Mouse (Mus musculus) cerebellum, adult (tissue): ENCODE results near the gene Hnrnph1.
"Not testable (repeated sequence)": the region's sequence is repeated elsewhere in the genome, so short reads cannot be mapped to it uniquely, and the experiment has no call there.

Experiments used
- ATAC-seq: cut with Nextera tagmentation; 2 replicates; pipeline ENCODE4 v1.9.2; 2017; ENCODE audit warnings: mild to moderate bottlenecking, moderate library complexity, mixed read lengths; ENCODE audit not compliant: insufficient number of reproducible peaks, low FRiP score, low TSS enrichment

Gene Hnrnph1

DNA sequence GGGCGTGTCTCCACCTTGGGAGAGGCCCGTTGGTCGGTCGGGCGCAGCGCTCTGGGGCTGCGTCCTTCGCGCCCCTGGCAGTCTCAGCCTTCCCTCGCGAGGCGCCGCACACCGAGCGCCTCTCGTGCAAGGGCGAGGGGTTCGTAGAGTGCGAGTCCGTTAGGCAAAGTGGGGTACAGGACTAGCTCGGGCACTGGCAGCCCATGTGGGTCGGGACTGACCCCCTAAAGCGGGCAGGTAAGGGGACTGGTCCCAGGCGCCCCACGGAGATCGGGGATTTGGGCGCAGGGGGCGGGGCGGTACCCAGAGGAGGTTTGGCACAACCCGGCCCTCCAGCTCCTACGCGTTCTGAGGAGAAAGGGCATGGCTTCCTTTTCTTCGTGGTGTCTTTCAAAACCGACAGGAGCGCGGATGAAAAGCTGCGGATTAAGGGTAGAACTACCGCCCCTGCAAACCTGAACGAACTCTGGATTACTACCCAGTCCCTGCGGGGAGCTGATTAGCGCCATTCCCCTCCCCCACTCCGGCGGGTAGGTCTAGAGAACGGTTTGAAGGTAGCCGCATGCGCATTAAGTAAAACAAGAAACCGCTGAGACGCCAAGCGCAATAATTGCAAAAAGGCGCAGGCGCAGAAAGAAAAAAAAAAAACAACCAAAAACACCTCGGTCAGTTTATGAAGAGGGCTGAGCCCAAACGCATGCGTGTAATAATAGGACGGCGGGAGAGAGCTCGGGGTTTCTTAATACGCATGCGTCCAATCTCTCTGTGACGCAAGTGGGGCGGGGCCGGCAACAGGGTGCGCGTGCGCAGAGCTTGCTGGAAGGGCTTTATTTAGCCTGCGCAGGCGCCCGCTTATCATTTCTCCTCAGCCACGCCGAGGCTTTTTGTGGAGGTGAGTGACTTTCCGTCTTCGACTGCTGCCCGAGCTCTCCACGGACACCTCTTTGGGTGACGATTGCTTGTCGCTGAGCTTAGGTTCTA, at the start of gene Hnrnph1:
Gene Hnrnph1, plus strand, starts transcription at position 80 of the 981 bp plus-strand sequence.
- peak; percentile 85 for ATAC-seq

DNA sequence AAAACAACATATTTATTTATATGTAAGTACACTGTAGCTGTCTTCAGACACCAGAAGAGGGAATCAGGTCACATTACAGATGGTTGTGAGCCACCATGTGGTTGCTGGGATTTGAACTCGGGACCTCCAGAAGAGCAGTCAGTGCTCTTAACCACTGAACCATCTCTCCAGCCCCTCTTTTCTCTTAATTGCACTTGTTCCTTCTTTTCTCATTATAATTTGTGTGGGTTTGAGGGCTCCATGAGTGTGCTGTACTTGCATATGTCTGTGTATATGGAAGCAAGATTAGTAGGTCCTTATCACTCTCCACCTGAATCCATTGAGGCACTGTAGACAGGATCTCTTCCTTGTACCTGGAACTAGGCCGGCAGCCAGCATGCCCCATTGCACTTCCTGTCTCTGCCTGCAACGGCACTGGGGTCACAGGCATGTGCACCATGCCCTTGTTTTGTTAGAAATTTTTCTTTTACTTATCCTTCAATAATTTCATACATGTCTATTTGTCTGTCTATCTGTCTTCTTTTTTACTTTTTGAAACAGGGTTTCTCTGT, 48.6 kb upstream of the Hnrnph1 start:
- no peak for ATAC-seq

DNA sequence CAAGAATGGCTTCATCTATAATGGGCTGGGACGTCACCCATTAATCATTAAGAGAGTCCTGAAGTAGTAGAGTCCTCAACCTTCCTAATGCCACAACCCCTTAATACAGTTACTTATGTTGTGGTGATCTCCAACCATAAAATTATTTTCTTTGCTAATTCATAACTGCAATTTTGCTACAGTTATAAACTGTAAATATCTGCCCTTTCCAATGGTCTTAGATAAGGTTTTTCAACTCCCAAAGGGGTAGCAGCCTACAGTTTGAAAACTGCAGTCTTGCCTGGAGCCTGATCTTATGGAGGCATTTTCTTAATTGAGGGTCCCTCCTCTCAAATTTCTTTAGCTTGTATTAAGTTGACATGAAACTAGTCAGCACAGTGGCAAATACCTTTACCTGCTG, 47.4 kb upstream of the Hnrnph1 start:
- ATAC-seq, result no peak

DNA sequence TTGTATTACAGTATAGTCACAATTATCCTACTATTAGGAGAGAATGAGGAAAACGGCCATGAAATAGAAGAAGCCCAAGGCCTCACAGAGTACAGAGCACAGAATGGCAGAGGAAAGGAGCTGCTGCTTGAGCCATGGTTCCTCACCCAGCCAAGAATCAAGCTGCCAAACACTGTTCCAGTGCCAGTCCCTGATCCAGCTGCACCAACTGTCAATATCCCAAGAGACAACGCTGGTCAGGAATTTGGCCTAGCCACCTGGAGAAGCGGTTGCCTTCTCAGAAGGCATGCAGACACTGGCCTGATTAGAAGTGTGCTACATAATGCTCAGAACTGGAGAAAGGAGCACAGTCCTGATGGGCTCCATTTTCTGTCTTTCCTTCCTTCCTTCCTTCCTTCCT, 43.6 kb upstream of the Hnrnph1 start:
- no peak for ATAC-seq

DNA sequence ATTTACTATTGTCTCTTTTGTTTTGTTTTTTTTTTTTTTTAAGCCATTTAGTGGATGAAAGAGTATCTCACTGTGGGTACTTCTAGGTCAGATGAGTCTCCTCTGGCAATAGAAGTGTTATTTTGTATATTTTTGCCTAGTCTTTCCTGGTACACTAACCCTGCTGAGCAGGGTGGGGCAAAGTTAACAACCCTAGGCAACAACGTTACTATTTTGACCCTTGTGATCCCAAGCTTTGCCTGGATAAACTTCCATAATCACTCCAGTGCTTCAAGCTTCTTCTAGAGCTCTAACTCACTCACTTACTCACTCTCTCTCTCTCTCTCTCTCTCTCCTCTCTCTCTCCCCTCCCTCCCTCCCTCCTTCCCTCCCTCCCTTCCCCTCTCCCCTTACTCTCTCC, 40.7 kb upstream of the Hnrnph1 start:
- no peak for ATAC-seq

DNA sequence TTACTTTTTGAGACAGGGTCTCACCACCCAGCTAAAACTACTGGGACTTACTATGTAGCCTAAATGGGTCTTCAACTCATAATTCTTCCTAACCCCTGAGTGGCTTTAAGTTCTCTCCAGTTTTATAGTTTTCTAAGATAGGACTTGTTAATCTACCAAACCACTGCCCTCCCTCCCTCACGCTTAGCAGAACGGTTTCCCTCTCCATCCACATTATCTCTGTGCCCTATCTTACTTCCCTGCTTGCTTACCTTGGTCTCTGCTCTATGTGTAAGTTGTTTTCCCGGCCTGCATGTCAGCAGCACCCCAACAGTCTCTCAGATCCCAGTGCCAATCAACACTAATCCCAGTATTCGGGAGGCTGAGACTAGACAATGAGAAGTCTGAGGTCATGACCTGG, 39.9 kb upstream of the Hnrnph1 start:
- no peak for ATAC-seq

DNA sequence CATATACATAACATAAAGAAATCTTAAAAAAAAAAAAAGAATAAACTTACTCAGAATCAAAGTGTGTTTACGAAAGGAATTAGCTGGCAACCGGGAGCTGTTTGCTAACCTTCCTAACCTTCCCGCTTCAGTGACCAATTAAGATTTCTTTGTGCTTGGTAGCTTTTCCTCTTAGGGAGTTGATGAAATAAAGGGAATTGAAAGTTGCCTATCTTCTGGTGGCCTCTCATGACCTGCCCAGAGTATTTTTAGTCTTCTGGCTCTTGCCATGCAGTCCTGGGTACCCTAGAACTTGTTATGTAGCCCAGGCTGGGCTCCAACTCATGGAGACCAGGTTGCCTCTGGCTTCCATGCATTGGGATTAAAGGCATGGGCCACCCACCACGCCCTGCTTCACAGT, 31.3 kb upstream of the Hnrnph1 start:
- no peak for ATAC-seq

DNA sequence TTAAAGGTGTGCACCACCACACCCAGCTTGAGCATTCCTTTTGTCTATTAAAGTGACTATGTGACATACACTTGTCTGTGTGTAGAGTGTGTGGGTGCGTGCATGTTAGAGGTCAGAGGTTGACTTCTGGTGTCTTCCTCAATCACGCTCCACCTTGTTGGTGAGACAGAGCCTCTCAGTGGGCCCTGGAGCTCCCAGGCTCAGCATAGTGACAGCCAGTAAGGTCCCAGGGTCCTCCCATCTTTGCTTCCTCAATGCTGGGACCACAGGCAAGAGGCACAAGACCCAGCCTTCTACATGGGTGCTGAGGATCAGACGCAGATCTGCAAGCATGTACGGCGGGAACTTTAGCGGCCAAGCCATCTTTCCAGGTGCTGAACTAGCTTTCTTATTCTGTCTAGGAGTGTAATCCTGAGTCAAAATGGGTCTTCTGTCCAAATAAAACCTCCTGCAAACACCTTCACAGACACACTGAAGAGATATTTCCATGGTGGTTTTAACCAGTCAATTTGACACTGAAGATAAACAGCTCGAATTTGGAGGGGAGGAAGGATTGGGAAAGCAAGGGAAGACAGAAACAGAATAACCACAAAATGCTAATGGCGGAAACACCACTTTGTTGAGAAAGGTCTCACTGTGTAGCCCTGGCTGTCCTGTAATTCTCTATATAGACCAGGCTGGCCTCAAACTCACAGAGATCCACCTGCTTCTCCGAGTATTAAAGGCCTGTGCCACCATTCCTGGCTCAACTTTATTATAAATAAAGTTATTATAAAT, 30.3 kb upstream of the Hnrnph1 start:
- no peak for ATAC-seq

DNA sequence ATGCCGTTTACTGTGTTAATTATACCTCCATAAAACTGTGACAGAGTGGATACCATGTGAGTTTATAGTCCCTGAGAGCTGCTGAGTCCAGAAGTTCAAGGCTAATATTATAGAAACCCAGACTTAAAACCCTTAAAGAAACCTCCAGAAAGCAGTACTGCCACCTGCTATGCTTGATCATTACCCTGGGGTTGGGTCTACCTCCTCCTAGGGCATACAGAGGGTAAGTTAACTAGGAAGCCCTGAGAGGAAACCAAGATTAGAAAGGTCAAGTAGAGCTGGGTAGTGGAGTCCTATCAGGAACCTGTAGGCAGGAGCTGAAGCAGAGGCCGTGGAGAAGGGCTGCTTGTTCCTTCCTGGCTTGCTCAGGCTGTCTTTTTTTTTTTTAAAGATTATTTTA, 24.6 kb upstream of the Hnrnph1 start:
- ATAC-seq, result no peak

DNA sequence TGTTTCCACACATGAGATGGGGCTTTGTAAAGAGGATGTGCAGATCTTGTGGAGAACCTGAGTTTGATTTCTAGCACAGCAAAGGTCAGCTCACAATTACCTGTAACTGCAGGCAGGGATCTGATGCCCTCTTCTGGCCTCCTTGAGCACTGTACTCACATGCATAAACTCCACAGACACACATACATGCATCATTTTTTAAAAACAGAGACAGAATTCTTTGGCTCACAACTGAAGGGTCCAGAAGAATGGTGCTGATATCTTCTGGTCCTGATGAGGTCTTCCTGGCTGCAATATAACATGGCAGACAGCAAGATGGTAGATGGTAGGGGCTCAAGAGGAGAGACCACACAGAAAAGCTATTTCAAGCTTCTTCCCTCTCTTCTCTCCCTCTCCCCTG, 22.6 kb upstream of the Hnrnph1 start, which contains the start of gene Cby3:
Gene Cby3, plus strand, starts transcription at position 301 of the 400 bp plus-strand sequence.
- no peak for ATAC-seq

DNA sequence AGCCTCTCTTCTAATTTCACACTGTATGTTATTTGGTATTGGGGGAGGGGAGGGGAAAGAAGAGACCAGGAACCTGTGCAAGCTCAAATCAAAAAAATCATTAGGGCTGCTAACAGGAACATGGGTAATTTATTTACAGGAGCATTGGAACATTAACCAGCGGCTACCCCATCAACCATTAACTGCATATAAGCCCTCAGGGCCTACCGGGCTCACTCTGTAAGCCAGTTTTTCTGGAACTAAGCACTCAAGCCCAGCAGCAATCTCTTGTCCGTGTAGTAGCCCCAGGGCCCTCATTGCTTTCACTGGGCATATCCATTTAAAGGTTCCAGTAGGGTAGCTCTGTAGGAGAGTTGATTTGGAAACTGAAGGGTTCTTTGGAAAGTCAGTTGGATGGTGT, 21.9 kb upstream of the Hnrnph1 start:
- no peak for ATAC-seq

DNA sequence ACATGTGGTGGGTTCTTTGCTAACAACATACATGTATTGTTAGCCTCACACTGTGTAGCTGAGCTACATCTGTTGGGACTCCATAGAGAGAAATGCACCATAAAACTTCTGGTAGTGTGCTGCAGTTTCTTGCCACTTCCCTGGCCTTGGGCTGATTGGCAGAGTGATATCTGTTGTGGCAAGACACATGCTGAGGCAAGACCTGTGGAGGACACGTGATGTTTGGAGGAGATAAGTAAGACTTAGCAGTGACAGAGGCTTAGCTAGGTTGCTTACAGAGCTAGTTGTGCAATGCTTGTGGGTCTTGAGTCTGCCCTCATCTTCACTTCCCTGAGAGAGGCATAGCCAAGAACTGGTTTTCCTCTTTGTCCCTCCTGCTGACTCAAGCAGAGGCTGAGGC, 21.4 kb upstream of the Hnrnph1 start:
- ATAC-seq, result no peak

DNA sequence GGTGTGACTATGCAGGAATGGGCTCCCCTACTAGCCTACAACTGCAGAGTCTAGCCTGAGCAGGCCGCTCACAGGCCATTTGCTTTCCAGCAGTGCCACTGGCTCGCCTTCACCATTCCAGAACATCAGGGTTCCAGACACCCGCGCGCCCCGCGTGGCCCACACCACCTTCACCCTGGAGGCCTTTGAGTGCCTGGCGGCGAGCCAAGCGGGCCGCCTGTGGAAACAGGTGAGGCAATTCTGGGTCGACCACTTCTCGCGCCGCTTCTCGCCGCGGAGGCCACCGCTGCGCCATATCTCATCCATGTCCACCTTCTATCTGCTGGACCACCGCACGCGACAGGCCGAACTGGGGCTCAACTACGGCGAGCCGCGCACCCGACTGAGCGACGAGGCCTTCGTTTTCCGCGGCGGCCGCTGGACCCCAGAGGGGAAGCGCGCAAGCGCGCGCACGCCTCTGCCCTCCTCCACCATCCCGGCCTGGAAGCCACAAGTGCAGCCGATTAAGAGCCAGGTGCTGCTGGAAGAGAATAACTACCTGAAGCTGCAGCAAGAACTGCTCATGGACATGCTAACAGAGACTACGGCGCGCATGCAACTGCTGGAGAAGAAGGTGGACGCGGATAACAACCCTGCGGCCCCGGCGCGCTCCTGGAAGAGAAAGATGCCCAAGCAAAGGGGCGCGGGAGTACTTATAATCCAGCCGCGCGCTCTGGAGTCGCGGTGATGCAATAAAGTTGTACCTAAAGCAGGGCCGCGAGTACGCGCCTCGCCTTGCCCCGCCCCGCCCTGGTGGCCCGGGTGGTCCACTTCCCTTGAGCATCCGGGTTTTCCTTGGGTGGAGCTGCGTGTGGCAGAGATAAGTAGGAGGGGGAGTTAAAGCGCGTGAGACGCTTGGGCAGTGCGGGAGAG, 17.6 kb upstream of the Hnrnph1 start:
- ATAC-seq, result peak; percentile 49; the same call in 1 of the 2 replicates

DNA sequence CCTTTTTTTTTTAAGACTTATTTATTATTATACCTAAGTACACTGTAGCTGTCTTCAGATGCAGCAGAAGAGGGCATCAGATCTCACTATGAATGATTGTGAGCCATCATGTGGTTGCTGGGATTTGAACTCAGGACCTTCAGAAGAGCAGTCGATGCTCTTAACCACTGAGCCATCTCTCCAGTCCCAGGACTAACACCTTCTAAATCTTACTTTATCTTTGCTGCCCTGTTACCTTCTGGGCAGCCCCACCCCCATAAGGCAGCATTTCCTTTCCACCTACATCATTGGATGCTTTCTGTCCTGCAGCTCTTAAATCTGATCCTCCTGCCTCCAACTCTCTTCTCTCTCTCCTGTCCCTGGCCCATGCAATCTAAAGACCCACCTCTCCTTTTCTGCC, 15.5 kb upstream of the Hnrnph1 start:
- ATAC-seq, result not testable (repeated sequence)

DNA sequence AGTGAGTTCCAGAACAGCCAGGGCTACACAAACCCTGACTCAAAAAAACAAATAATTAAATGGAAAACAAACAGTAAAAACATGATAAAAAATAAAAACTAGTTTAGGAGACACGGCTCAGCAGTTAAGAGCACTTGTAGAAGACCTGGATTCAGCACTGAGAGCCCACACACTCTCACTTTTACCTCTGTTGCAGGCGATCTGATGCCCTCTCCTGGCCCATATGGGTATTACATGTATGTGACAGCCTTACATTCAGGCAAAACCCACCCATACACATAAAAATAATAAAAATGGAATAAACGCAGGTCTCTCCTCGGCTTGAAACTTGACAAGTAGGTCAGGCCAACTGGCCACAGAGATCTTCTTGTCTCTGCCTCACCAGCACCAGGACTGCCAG, 12.2 kb upstream of the Hnrnph1 start:
- ATAC-seq, result no peak

DNA sequence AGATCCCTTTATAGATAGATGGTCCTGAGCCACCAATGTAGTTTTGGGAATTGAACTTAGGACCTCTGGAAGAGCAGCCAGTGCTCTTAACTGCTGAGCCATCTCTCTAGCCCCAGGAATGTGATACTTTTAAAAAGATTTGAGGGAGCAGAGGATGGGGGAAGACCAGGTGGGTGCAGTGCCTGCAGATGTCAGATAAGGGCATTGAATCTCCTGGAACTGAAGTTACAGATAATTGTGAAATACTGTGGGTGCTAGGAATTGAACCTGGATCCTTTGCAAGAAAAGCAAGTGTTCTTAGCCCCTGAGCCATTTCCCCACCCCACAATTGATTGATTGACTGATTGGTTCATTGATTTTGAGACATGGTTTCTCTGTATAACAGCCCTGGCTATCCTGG, 11.5 kb upstream of the Hnrnph1 start:
- ATAC-seq, result no peak

DNA sequence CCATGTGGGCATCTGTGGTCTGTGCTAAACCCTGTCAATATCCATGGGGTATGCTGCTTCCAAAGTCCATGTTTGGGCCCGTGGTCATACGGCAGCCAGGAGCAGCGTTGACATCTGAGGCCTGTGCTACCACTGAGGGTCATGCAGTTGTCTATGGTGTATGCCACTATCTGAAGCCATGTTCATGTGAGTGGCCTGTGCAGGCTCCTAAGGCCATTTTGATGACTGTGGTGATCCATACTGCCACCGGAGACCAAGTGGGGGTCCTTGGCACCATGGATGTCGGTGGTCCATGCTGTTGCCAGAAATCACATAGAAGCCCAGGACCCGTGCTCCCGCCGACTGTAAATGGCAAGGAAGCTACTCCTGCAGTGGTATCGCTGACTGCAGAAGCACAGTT, 9.3 kb upstream of the Hnrnph1 start:
- ATAC-seq, result no peak

DNA sequence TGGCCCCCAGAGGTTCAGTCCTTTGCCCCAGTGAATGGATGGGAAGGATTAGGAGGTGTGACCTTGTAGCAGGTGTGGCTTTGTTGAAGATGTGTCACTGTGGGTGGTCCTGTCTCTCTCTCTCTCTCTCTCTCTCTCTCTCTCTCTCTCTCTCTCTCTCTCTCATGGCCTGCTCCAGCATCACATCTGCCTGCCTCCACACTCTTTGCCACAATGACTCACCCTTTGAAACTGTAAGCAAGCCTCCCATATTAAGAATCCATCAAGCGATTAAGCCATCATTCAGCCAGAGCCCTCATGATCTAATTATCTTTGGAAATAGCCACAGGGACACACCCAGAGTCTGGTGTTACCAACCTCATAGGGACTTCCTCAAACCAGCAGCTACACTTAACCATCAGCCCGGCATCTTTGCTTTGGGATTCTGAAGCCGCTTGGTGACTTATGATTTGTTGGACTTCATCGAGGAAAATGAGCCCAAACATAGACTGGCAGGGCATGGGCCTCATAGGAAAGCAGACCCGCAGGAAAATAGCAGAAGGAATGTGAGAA, 7.4 kb upstream of the Hnrnph1 start:
- ATAC-seq, result no peak

DNA sequence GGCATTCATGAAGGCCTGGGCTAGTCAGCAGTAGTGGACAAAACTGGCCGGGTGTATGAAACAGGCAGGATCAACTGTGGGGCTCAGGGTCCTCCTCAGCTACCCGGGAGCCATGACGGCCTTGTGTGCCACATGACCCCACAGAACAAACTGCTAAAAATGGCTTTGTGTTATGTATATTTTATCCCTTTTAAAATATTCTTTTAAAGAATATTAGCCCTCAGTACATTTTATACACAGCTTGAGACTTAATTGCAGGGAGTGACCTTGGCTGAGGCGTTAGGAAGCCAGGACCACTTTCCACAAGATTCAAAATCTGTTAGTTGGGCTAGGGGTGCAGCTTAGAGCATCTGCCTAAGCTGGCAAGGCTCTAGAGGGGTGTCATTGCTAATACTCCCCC, 5.8 kb upstream of the Hnrnph1 start:
- ATAC-seq, result no peak

DNA sequence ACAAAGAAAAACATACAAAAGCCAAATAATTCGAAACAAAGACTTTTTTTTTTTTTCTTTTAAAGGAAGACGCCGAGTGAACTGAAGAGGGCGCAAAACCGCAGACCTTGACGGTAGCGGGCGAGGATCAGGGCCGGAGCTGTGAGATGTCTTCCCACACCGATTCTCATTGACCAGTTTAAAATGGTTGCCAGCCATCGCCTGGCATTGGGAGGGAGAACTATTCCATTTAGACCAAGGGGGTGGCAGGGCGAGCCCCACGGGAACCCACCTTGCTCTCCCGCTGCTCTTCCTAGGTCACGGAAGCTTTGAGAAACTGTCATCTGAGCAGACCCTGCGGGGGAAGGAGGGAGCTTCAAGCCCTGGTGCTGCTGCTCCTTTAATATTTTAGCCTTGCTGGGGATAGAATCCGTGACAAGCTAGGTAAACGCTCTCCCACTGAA, 5.4 kb upstream of the Hnrnph1 start:
- ATAC-seq, result peak; percentile 69; the same call in 1 of the 2 replicates
